Mouse (Mus musculus) c-Kit-negative CD71-positive TER-119-positive erythroid progenitor cells, embryonic 14.5 days (primary cell): Measurements from ENCODE around the gene Nfia.

Source experiments
- DNase-seq: peaks from one replicate; pipeline ENCODE4 v3.0.0-alpha.2; 2013; ENCODE audit warnings: low read depth, low spot score

Gene Nfia

DNA sequence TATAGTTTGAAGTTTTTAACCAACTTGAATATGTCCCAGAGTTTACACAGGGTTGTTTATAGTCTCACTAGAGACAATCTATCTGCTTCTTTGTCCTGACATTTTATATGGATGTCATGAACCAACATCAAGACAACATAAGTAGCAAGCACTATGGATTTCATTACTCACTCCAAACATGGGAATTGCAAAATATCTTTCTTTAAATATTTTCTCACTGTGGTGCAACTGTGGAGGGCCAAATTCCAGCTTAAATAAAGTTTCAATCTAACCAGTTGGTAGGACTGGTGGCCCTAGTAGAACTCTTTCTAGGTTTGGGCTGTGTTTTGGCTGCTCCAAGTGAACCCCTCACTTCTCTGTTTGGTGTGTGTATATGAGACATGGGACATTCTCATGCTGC lies 43.5 kb downstream of the Nfia start:
- no peak for DNase-seq

DNA sequence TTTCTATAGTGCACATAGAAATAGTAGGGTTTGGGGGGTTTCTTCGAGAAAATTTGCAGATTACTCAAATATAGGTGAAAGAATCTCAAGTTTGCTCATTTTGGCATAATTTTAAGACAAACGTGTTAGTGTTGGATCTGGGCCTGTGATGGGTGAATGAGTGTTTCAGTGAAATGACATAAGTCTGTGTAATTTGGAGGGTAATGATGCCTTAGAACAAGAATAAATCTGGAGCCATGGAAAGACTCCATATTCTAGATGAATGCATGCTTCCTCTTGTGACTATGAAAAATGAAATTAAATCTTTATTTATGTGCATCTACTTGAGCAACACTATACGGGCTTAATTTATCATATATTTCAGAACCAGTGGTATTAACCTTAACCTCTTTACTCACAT lies 44.2 kb downstream of the Nfia start:
- DNase-seq = no peak

DNA sequence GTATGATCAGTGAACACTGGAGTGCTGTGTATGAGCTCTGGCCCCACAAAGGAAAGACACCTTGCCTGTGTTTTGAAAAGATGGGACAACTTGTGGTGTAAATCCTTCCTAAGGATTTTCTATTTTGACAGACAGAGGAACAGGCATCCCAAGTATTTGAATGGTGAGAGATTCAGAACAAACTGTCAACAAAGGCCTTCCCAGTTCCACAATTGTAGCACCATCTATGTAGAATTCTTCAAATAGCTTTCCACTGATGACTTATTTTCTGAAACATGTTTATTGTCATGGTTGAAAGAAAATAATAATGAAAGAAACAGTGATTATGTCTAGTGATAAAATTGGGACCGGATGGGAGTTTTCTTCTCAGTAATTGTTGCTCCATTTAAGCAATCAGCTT lies 45.2 kb downstream of the Nfia start:
- DNase-seq = no peak

DNA sequence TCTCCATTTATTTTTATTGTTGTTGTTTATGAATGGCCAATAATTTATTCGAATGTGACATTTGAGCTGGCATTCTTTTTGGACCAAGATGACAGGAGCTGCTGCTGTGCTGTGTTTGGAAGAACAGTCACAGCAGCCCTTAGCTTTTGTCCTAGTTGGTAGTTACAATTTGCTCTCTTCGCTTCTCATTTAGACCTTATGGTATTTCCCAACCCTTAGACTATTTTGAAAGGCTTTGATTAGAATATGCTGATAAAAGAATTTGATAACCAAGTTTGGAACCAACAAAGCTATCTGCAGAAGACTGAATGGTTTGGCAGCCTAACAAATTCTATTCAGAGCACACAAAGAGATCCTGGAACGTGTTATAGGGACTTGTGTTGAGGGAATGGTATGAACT lies 46.0 kb downstream of the Nfia start:
- DNase-seq = no peak

DNA sequence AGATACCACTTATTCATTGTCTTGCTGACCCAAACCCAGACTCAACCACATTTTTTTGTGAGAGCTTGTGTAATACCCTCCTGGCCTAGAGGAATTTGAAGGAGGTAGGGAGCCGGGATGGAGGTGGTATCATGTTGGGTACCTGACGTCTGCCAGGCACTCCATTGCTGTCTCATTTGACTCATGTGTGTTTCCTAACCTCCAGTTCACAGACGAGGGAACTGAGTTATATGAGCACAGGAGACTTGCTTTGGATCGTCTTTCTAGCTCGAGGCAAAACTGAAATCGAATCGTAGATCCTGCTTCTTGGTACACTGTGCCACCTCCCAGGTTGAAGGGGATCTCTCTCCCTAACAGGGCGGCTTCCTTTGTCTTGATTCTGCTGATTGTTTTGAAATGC lies 46.6 kb downstream of the Nfia start:
- no peak for DNase-seq

DNA sequence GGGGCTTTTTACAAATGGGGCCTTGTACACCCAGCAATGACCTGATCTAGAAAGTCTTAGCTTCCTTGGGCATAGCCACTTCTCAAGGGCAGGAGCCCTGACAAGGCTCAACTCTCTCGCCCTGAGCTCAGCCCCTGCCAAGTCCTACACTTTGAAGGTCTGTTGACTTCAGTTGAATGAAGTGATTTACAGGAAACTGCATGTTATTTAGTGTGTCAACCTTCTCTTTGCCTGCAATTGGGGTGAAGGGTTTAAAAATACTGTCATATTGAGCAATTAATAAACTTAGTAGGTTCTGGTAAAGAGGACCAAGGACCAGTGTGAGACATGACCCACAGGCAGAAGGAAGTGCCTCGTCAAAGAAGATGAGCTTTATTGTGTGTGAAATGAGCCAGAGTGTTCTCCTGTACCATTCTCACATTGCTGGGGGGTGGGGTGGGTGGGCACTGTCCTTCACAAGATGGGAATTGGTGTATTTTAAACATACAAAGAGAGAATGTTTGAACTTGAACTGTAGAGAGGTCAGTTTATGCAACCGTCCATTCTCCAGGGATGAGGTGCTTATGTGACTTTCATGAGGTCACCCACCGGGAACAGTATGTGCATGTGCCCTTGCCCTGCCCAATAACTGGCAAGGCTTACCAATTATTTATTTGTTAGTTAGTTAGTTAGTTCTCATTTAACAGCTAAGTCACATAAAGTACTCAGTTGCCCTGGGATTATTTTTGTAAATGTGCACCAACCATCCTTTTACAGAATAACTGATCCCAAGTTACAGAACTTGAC lies 48.1 kb downstream of the Nfia start:
- no peak for DNase-seq

DNA sequence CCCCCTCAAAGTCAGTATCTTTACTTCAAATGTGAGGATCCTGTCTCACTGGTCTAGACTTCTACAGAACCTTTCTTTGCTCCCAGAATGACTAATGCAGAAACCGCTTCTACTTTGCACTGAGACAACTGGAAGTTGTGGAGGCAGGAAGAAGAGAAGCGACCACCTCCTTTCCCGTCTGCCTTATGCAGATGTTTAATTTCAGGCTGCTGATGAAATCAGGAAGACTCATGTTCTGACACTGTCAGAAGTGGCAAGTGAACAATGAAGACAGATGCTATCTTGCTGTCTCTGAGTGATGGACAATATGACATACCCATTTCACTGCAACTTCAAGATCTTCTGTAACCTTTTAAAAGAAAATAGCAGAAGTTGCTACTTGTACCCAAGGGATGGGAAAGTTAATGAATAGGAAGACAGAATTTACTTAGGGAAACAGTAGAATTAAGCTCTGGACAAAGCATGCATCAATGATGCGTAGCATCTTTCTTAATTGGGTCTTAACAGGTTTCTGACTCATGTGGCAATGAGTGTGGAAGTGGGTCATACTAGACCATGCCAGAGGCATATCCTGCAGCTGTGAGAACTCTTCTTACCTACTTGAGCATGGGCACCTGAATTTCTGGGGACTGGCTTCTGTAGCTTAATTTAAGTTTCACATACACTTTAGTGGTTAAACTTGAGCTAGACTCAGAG lies 49.2 kb downstream of the Nfia start:
- no peak for DNase-seq

DNA sequence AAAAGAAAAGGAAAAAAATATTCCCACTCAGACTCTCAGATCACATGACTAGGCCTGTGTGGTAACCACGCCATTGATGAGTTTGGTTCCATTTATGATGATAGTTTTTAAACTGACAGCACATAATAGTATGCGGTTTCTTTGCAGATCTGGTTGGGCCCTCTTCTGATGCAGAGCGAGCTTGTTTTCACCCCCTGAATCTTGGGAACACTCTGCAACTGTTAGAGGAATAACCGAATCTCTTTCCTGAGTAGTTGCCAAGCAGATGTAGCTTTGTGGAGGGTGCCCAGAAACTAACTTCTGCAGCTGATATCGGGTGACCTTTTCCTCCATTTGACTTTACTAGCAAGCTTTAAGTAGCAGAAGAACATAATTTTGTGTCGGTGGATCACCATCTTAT lies 51.0 kb downstream of the Nfia start:
- no peak for DNase-seq

DNA sequence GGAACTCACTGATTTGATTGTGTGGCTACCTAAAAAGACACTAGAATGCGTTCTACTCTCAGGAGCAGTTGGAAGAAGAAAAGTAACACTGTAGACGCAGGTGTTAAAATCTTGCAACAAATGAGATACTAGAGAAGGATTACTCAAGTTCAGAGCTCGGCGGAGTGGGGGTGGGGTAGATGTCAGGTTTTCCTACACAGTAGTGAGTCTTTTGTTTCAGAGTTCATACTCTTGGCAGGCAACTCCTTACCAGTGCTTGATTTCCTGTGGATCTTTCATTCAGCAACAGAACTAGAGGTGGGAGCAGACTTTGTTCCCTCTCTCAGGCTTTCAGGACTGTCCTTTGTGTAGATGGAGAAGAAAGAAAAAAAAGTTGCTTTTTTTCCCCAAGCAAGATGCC lies 51.9 kb downstream of the Nfia start:
- DNase-seq = no peak

DNA sequence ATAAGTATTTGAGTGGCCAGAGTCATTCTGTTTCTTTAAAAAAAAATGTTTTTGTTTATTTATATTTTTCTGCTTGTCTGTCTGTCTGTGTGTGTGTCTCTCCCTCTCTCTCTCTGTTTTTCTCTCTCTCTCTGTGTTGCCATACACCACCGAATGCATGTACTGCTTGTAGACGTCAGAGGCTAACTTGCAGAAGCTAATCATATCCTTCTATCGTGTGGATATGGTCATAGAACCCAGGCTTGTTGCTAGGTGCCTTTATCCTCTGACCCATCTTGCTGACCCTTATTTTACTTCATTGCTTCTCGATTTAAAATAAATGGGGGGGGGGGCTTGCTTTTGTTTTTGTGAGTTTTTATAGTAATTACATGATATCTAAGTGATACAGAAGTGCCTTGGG lies 52.9 kb downstream of the Nfia start:
- DNase-seq = no peak

DNA sequence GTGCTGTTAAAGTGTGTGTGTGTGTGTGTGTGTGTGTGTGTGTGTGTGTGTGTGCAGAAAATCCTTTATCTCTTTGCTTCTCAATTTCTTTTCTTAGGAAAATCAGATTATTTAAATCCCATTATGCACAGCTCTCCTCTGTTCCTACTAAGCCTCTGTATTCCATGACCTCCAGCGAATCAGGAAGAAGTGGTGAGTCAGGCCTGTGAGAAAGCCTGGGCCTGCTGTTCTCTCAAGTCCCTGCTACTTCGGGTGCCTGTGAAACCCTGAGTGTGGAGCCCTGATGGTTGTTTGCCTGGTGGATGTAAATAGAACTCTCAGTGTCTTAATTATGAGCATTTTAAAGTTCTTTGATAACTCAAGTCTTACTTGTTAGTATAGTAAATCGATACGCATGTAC lies 53.3 kb downstream of the Nfia start:
- no peak for DNase-seq

DNA sequence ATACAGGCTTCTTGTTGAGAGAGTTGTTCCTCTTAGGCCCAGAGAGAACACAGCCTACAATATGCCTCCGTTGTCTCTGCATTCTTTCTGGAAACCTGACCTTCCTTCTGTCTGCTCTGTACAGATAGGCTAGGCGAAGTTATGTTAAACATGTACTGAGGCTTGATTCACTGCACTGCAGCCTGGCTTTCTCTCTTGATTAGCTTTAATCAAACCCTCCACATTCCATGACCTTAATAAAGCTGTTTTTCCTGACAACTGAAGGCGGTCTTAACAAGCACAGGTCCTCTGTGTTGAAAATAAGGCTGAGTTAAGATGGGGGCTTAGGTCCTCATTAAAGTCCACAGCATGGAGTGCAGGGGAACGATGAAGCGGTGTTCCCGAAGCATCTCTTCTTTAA lies 54.6 kb downstream of the Nfia start:
- DNase-seq = no peak

DNA sequence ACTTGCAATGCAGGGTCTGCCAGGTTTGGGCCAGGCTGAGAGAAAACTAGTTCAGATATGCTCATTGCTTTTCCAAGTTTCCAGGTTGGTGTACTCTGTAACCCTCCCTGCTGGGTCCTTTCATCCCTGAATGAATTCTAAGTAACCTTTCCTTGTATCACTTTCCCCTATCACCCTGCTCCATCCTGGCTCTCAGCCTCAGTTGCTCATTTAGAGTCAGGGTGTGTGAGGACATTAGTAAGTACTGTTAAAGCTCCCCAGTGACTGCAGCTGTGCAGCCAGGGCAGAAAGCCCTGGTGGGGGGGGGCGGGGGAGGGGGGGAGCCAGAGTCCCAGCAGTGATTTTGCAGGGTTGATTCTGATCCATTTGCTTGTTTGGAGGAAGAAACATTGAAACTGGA lies 56.0 kb downstream of the Nfia start:
- DNase-seq = no peak

DNA sequence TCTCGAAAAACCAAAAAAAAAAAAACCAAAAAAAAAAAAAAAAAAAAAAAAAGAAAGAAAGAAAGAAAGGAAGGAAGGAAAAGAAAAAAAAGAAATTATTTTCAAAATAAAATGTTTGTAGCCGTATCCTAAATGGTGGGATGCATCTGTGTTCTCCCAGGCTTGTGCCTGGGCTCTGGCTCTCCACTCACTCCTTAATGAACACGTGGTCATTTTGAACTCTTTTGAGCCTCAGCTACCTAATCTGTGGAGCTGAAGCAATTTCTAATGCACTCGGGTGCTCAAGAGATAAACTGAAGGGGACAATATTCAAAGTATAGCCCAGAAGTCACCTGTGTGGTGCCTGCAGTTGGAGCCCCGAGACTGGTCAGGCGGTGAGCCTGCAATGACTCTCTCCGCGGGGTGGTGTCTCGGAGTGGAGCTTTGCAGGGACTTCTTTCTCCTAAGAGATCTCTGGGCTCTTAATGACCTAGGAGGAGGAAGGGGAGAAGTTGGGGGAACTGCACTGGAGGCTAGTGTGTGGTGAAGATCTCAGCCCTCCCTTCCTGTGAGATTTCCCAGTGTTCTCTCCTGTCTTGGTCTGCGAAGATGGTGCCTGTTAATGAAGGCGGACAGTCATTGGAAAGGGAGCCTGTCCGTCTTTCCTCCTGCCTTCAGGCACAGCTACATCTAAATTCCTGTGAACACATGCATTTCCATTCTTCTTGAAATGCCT lies 57.0 kb downstream of the Nfia start:
- DNase-seq = no peak

DNA sequence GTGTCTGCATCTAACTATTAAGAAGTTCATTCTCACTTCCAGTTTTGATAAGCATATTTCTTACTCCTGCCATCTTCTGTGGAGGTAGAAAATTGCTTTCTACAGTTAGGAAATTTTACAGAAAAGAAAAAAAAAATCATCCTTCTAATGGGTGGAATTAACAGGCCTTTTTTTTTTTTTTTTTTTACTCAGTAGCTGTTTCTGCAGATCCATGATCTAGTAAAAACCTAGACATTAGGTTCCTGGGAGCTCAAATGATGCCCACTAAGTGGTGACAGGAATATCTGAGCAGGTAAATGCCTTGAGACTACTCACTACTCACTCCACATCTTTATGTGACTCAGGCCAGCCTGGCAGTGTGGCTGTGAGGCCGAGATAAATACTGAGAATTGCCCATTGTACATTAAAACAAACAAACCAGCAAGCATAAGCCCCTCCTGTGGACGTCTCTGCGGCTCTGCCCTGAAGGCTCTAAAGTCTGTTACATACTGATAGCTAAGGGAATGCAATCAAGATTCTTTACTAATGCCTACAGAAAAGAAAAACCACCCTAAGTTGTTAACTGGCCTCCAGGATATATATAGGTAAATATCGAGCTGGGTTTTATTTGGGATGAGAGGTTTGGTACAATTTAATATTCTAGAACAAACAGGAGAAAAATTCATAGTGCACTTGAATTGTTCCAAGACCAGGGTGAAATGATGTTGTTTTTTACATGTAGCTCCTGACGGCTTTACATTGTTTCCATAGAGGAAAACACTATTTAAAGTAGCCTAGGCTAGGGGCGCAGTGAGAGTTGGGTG lies 57.7 kb downstream of the Nfia start:
- no peak for DNase-seq

DNA sequence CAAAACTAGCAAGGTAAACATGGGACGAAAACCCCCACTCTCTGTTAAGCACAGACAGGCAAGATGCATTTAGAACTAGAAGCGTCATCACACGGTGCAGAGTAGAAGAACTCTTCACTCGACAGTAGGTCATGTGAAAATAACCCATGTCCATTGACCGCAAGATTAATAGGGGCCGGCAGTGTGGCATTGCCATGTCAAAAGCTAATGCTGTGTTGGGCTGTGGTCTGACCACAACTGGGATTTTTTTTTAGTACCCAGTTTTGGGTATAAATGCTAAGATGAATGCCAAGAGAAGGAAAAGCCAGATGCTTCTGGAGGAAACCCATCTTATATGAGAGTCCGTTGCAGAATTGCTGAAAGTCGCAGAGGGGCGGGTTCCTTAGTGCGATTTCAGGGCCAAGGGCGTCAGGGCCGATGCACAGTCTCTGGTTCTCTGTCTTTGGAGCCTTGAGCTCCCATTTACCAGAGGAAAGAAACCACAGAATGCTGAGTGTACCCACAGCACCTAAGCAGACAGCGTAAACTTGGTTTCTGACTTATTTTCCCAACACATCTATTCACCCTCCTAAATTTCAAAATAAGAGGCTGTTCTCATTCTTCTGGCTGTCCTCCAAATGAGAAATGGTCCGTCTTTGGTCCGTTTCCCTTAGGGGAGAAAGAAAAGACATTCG lies 58.5 kb downstream of the Nfia start:
- DNase-seq = no peak

DNA sequence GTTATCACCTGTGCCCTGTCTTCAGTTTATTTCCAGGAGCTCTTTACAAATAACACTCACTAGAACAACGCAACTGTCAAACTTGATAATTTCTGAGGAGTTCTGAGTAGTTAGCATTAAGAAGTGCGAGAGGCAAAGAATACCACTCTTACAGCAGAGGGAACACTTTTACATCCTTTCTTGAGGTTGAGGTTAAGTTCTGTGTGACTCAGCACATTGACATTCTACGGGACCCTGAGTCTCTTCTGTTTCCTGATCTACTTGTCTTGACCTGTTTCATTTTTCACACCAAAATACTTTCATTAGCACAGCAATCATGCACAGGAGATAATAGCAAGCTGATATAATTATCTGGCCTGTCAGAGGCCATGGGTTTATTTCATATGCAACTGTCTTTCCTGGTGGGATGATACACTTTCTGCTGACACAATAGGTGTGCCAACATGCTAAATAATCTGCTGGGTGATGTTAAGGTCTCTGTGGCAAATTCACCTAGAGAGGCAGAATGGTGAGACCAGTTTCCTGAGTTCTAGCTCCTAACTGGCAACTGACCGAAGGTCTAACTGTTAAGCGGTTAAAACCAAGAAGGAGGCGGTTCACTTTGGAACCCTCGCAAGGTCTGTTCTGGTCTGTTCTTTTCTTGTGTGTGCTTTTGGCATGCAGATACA lies 59.2 kb downstream of the Nfia start:
- DNase-seq = no peak

DNA sequence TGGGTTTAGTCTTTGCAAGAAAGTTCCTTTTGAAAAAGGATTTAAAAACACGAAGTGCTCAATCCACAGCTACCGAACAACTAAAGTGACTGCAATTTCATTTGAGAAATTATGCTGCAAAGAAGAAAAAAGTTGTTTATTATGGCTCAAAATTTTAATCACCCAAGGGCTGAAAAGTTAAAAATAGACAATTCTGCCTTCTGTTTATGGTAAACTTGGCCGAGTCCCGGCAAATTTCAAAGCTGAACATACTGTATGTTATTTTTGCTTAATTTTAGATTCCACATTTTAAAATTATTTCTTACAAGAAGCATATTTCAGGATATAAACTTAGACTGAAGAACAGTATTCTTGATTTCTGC lies 59.7 kb downstream of the Nfia start:
- DNase-seq = no peak

DNA sequence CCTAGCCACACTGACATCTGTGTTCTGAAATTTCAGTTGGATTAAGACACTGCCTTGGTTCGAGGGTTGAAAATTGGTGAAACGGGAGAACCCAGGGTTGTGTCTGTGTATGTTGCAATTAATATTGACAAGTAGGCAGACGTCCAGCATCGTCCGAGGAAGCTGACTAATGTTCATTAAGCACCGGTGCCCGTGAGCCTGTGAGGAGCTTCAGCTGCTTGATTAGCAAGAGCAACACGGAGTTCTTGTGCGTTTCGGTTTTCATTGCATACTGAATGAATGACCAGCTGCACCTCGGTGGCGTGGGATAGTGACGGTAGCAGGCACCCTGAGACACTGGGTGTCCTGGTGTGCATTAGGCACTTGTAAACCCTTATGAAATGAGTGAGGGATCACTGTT lies 64.3 kb downstream of the Nfia start:
- no peak for DNase-seq

DNA sequence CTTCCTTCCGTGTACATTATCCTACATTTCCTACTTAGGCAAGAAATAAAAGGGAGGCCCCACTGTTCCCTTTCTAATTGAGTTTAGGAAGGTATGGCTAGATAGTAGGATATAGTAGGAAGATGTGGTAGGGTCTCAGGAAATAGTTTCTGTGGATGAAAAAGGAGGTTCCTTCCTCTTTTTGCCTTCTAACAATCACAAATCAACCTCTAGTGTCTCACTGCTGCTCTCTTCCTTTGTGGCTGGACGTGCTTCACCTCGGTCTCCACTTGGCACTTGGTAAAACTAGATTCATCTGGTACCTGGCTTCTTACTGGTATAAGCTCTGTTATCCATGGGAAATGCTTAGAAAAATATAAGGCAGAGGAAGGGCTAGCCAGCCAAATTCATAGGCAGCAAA lies 65.2 kb downstream of the Nfia start:
- DNase-seq = no peak

DNA sequence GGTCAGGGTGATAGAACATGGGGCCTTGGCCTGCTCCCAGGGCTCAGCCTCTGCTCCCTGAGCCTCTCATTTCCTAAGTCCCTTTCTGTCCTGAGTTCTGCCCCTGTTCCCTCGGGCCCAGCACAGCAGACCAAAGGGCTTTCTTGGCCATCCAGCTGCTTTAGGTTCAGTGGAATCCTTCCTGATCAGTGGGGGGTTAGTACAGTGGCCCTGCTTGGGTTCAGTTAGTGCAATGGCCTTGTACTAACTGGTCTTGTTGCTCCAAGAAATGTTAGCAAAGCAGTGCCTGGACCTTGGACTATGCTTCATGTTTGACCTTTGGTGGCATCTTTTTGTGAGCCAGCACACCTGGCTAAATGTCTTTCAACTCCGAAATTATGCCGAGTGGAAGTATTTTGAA lies 66.1 kb downstream of the Nfia start:
- no peak for DNase-seq
